8 mouse cellular contexts compared by ENCODE assay signal in genomic region chr11:20829056-20829686, GRCm38 (mm10). TPM values are rescaled to one million over a fixed set of nuclear protein-coding genes. Genes with fewer than 3 reads are reported as not detected.
DNase-seq lines count a peak whose midpoint lies in the region; ATAC-seq lines count a peak whose summit lies in the region.

No protein-coding gene starts in this region.

- no peaks in the 10 kb centered on the region for H3K27me3 ChIP-seq in forebrain, embryonic 16.5 days (replicated peaks; ENCODE audit: control insufficient read depth, insufficient read depth, low read length)
- 0 out of 2 replicates have a peak, but pooled peaks cover 6% of the 10 kb centered on the region for H3K27me3 ChIP-seq in limb, embryonic 13.5 days
- no peaks in the 10 kb centered on the region for H3K27me3 ChIP-seq in midbrain, embryonic 15.5 days (replicated peaks)

- H3K9me3 ChIP-seq in forebrain, embryonic 16.5 days (ENCODE audit: control insufficient read depth, low read length), result no peaks in the 10 kb centered on the region
- no peaks in the 10 kb centered on the region for H3K9me3 ChIP-seq in limb, embryonic 13.5 days
- no peaks in the 10 kb centered on the region for H3K9me3 ChIP-seq in midbrain, embryonic 15.5 days

- no peak overlapping the region for H3K9ac ChIP-seq in forebrain, embryonic 16.5 days (replicated peaks; ENCODE audit: low read depth, low read length)
- H3K9ac ChIP-seq in limb, embryonic 13.5 days, result no peak overlapping the region
- H3K9ac ChIP-seq in midbrain, embryonic 15.5 days, result no peak overlapping the region

- H3K4me3 ChIP-seq in forebrain, embryonic 16.5 days (replicated peaks; ENCODE audit: low read length), result peak overlapping the region; percentile 24
- no peak overlapping the region for H3K4me3 ChIP-seq in limb, embryonic 13.5 days
- peak overlapping the region; percentile 85 for H3K4me3 ChIP-seq in midbrain, embryonic 15.5 days

- peaks cover 24% of the 10 kb centered on the region for H3K4me1 ChIP-seq in forebrain, embryonic 16.5 days (replicated peaks; ENCODE audit: control insufficient read depth, insufficient read depth, low read length)
- H3K4me1 ChIP-seq in limb, embryonic 13.5 days, result peaks cover 31% of the 10 kb centered on the region
- H3K4me1 ChIP-seq in midbrain, embryonic 15.5 days, result peaks cover 30% of the 10 kb centered on the region

- peak; percentile 54 for DNase-seq in kidney, adult 18-20 months
- no peak for DNase-seq in kidney, postnatal 4 days
- no peak for DNase-seq in urinary bladder, postnatal 25 days (ENCODE audit: low spot score)
- no peak for DNase-seq in embryo, embryonic 10 days (ENCODE audit: low spot score)
- no peak for DNase-seq in spleen, postnatal 36 days (ENCODE audit: low spot score in 2 of 2)

- ATAC-seq in forebrain, embryonic 16.5 days, result no peak
- no peak for ATAC-seq in limb, embryonic 13.5 days (ENCODE audit: low FRiP score, low read depth)
- no peak for ATAC-seq in midbrain, embryonic 15.5 days (replicated peaks)

- peaks cover 8% of the 10 kb centered on the region for H3K36me3 ChIP-seq in forebrain, embryonic 16.5 days (ENCODE audit: control insufficient read depth, insufficient read depth)
- H3K36me3 ChIP-seq in limb, embryonic 13.5 days, result peaks cover 25% of the 10 kb centered on the region
- peaks cover 8% of the 10 kb centered on the region; the same call in 1 of the 2 replicates for H3K36me3 ChIP-seq in midbrain, embryonic 15.5 days (replicated peaks)

- no peak overlapping the region for H3K27ac ChIP-seq in forebrain, embryonic 16.5 days (ENCODE audit: low read length)
- no peak overlapping the region for H3K27ac ChIP-seq in limb, embryonic 13.5 days
- H3K27ac ChIP-seq in midbrain, embryonic 15.5 days, result no peak overlapping the region

- peak overlapping the region; percentile 87 for H3K4me2 ChIP-seq in forebrain, embryonic 16.5 days (ENCODE audit: low read length)
- H3K4me2 ChIP-seq in limb, embryonic 13.5 days (replicated peaks), result peak overlapping the region; percentile 28; the same call in 1 of the 2 replicates
- H3K4me2 ChIP-seq in midbrain, embryonic 15.5 days, result peak overlapping the region; percentile 79

- WGBS in forebrain, embryonic 16.5 days, result 25% methylated on average over 9 of the region's 9 CpGs
- WGBS in limb, embryonic 13.5 days, result 61% methylated on average over 9 of the region's 9 CpGs
- WGBS in midbrain, embryonic 15.5 days, result 36% methylated on average over 9 of the region's 9 CpGs

RNA-seq across cellular contexts. Expression of gene Lgalsl, which starts 1.7 kb away (rescaled TPM):
- 95.8 and 96.3 TPM in 2 replicates for polyA plus RNA-seq in forebrain, embryonic 16.5 days (2015; fragmentation: Nextera tagmentation; extraction: Ambion mirVana)
- polyA plus RNA-seq in limb, embryonic 13.5 days (2015; fragmentation: Nextera tagmentation; extraction: Ambion mirVana), result 36.5 and 37.4 TPM in 2 replicates
- polyA plus RNA-seq in midbrain, embryonic 15.5 days (2015; fragmentation: Nextera tagmentation; extraction: Ambion mirVana), result 76.2 and 80.7 TPM in 2 replicates

Comparison
In these comparisons a context has a peak if more than half of its experiments do, and no peak if none do; other contexts are left out.
1. H3K4me2 ChIP-seq: peak in every context shown above with its lines; median percentile 87 in forebrain, embryonic 16.5 days; 79 in midbrain, embryonic 15.5 days; 28 in limb, embryonic 13.5 days.